Mouse (Mus musculus): Measurements from ENCODE around the gene Tprgl.

The Tprgl gene

GRCm38 (mm10) chr4:154160538-154161390 is at the start of gene Tprgl:
Gene Tprgl, minus strand, starts transcription at chr4:154160666.
- peak; percentile 97 to 98 for DNase-seq

GRCm38 (mm10) chr4:154209825-154210224 is 49.4 kb upstream of the Tprgl start:
- DNase-seq: no peak

GRCm38 (mm10) chr4:154209054-154209453 is 48.6 kb upstream of the Tprgl start:
- no peak for DNase-seq

GRCm38 (mm10) chr4:154207261-154207660 is 46.8 kb upstream of the Tprgl start:
- peak; percentile 69 for DNase-seq

GRCm38 (mm10) chr4:154205392-154205791 is 44.9 kb upstream of the Tprgl start:
- no peak for DNase-seq

- DNase-seq: no peak
Measured at GRCm38 (mm10) chr4:154204532-154204931, 44.1 kb upstream of the Tprgl start.

GRCm38 (mm10) chr4:154201511-154201910 is 41.0 kb upstream of the Tprgl start:
- no peak for DNase-seq

- no peak for DNase-seq
Measured at GRCm38 (mm10) chr4:154198377-154198961, 38.0 kb upstream of the Tprgl start.

- DNase-seq: no peak
Measured at GRCm38 (mm10) chr4:154197961-154198360, 37.5 kb upstream of the Tprgl start.

- DNase-seq: no peak
Measured at GRCm38 (mm10) chr4:154188948-154189347, 28.5 kb upstream of the Tprgl start.

GRCm38 (mm10) chr4:154186002-154186537 is 25.6 kb upstream of the Tprgl start:
- DNase-seq: no peak

GRCm38 (mm10) chr4:154185001-154185400 is 24.5 kb upstream of the Tprgl start:
- DNase-seq: no peak

- DNase-seq: no peak
Measured at GRCm38 (mm10) chr4:154183566-154183965, 23.1 kb upstream of the Tprgl start.

GRCm38 (mm10) chr4:154181001-154181400 is 20.5 kb upstream of the Tprgl start:
- DNase-seq: no peak

GRCm38 (mm10) chr4:154177257-154177656 is 16.8 kb upstream of the Tprgl start:
- DNase-seq: no peak

GRCm38 (mm10) chr4:154171931-154172604 is 11.6 kb upstream of the Tprgl start:
- DNase-seq: no peak

GRCm38 (mm10) chr4:154171151-154171930 is 10.9 kb upstream of the Tprgl start:
- DNase-seq: no peak

GRCm38 (mm10) chr4:154170506-154171150 is 10.2 kb upstream of the Tprgl start, which contains the start of gene Megf6:
Gene Megf6, plus strand, starts transcription at chr4:154170730.
- peak in 1 of 2 experiments; percentile 13 for DNase-seq

- no peak for DNase-seq
Measured at GRCm38 (mm10) chr4:154170021-154170420, 9.6 kb upstream of the Tprgl start.

- DNase-seq: peak; percentile 72 to 75
Measured at GRCm38 (mm10) chr4:154167053-154167452, 6.6 kb upstream of the Tprgl start.

- DNase-seq: peak; percentile 80 to 81
Measured at GRCm38 (mm10) chr4:154163296-154163695, 2.8 kb upstream of the Tprgl start.

- peak; percentile 32 to 38 for DNase-seq
Measured at GRCm38 (mm10) chr4:154159961-154160537, 417 bp downstream of the Tprgl start.

All from B cell, adult 2 months (primary cell).